Mouse (Mus musculus): ENCODE measurements around the gene Stac2.
A peak's percentile ranks its signal among the peaks of the same experiment; 100 is the strongest.

Stac2 gene

GRCm38 (mm10) chr11:97996691-97997090 lies 56.6 kb downstream of the Stac2 start:
- no peak for DNase-seq

DNA sequence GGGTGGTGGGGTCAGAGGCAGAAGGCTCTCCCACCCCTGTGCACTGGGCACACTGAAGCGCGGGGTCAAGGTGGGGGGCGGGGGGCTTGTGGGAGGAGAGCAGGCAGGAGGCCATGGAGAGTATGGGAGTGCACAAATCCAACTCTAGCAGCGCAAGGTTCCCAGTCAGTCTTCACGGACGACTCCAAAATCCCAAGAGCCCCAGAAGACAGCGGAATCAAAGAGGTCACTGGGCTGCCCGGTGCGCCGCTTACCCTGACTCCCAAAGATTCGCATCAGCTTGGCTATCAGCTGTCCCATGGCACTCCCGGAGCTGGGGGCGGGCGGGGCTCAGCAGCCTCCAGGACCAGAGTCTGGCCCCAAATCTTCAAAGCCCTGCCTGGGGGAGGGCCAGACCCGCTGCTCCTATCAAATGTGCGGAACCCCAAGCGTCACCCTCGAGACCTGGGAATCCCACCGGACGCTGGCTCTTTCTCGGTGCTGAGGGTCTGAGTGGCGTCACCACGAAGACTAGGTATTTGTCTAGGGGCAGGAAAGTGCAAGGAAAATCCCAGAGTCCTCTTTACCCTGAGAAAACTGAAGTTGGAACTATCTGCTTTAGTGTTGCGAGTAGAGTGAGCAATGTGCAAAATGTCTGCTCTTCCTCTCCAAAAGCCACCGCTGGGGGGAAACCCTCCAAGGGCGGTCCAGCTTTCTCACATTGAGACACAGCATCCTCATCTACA lies 57.5 kb downstream of the Stac2 start, which contains the start of gene Arl5c:
Gene Arl5c, minus strand, starts transcription at position 618 of the 725 bp plus-strand sequence.
- DNase-seq = peak; percentile 29 to 47

DNA sequence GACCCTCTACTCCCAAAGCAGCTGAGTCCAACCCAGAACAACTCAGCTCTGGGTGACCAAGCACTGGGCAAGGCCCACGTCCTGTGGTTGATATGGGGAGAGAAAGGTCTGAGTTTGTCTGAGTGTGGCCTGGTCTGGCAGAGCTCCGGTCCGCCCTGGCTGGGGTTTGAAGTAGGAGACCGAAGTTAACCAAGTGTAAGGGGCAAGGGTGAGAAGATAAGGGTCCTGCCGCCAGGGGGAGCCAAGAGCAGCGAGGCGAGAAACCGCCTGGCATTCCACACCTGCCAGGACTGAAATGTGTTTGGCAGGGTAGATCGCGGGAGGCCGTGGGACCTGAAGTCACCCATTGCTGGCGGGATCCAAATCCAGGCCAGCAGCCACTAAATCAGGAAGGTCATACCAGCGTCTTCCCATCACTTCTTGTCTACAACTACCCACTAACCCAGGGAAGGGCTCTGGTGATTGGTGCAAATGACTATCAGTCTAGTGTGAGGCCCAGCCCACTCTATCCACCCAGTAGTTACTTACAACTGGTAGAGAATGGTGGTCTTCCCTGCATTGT lies 58.6 kb downstream of the Stac2 start:
- peak; percentile 79 to 86 for DNase-seq

- DNase-seq = peak; percentile 92 to 93
Observed at GRCm38 (mm10) chr11:97988530-97989096, 64.6 kb downstream of the Stac2 start.

GRCm38 (mm10) chr11:97987551-97988526 lies 65.4 kb downstream of the Stac2 start:
- DNase-seq = peak; percentile 95 to 98

GRCm38 (mm10) chr11:97986738-97987465 lies 66.4 kb downstream of the Stac2 start:
- DNase-seq = no peak
